Mouse (Mus musculus): Measurements from ENCODE around the gene Mlec. TPM values are rescaled to one million over a fixed set of nuclear protein-coding genes. Genes with fewer than 3 reads are reported as not detected.

The Mlec gene
- total and polyA plus RNA-seq, 2 experiments = 33.7 to 40.8 TPM

- Histone ChIP-seq H3K4me1 (ENCODE audit: control insufficient read depth, insufficient read depth, low read length) (peaks cover 7% of the 10 kb centered on the region; the same call in 1 of the 2 replicates), H3K79me2 (ENCODE audit: control insufficient read depth, insufficient read depth, low read length) (no peaks in the 10 kb centered on the region), H3K27me3 (ENCODE audit: control insufficient read depth, insufficient read depth, low read length) (peaks cover 31% of the 10 kb centered on the region; the same call in 1 of the 2 replicates), H3K27ac (replicated peaks; ENCODE audit: insufficient read depth, low read depth, low read length) (no peak within 1 kb of the TSS), H3K9ac (ENCODE audit: low read depth, low read length) (0 out of 2 replicates have a peak within 1 kb of the TSS, but pooled peaks have one; percentile 22), H3K36me3 (ENCODE audit: control insufficient read depth, insufficient read depth, low read length) (no peaks in the 10 kb centered on the region), H3K4me3 (ENCODE audit: insufficient read depth, low read depth, low read length) (peak within 1 kb of the TSS; percentile 26; the same call in 1 of the 2 replicates)
- DNase-seq (ENCODE audit: extremely low read depth, low read depth, low spot score) = no peak
- TF ChIP-seq CTCF (IDR thresholded peaks at IDR 0.05; ENCODE audit: low read depth, low read length) (peak; percentile 16; the same call in 1 of the 2 replicates), POLR2A (IDR thresholded peaks at IDR 0.05; ENCODE audit: extremely low read depth, insufficient read depth, low read length) (no peak)
- 2% methylated on average over 108 of the region's 116 CpGs for WGBS
Observed at GRCm38 (mm10) chr5:115193669-115194625, 36.0 kb upstream of the Mlec start, which contains the start of gene Cabp1. TSS of gene Cabp1 (minus strand) at chr5:115194381.

GRCm38 (mm10) chr5:115193226-115193625 is 35.2 kb upstream of the Mlec start:
- peaks cover 31% of the 10 kb centered on the region; the same call in 1 of the 2 replicates for H3K27me3 ChIP-seq (ENCODE audit: control insufficient read depth, insufficient read depth, low read length)
- TF ChIP-seq POLR2A (IDR thresholded peaks at IDR 0.05; ENCODE audit: extremely low read depth, insufficient read depth, low read length) (no peak), CTCF (IDR thresholded peaks at IDR 0.05; ENCODE audit: low read depth, low read length) (no peak)
- H3K79me2 ChIP-seq (ENCODE audit: control insufficient read depth, insufficient read depth, low read length) = no peaks in the 10 kb centered on the region
- H3K4me3 ChIP-seq (ENCODE audit: insufficient read depth, low read depth, low read length) = peak overlapping the region; percentile 21; the same call in 1 of the 2 replicates
- peaks cover 7% of the 10 kb centered on the region; the same call in 1 of the 2 replicates for H3K4me1 ChIP-seq (ENCODE audit: control insufficient read depth, insufficient read depth, low read length)
- H3K36me3 ChIP-seq (ENCODE audit: control insufficient read depth, insufficient read depth, low read length) = no peaks in the 10 kb centered on the region
- no peak overlapping the region for H3K27ac ChIP-seq (replicated peaks; ENCODE audit: insufficient read depth, low read depth, low read length)
- WGBS = under 1% methylated on average over 34 of the region's 34 CpGs
- DNase-seq (ENCODE audit: extremely low read depth, low read depth, low spot score) = peak; percentile 16
- H3K9ac ChIP-seq (ENCODE audit: low read depth, low read length) = no peak overlapping the region

- Histone ChIP-seq H3K36me3 (ENCODE audit: control insufficient read depth, insufficient read depth, low read length) (no peaks in the 10 kb centered on the region), H3K4me3 (ENCODE audit: insufficient read depth, low read depth, low read length) (no peak overlapping the region), H3K9ac (ENCODE audit: low read depth, low read length) (no peak overlapping the region), H3K79me2 (ENCODE audit: control insufficient read depth, insufficient read depth, low read length) (no peaks in the 10 kb centered on the region), H3K27ac (replicated peaks; ENCODE audit: insufficient read depth, low read depth, low read length) (no peak overlapping the region), H3K4me1 (ENCODE audit: control insufficient read depth, insufficient read depth, low read length) (peaks cover 7% of the 10 kb centered on the region; the same call in 1 of the 2 replicates), H3K27me3 (ENCODE audit: control insufficient read depth, insufficient read depth, low read length) (peaks cover 31% of the 10 kb centered on the region; the same call in 1 of the 2 replicates)
- no peak for TF ChIP-seq CTCF (IDR thresholded peaks at IDR 0.05; ENCODE audit: low read depth, low read length)
- TF ChIP-seq POLR2A (IDR thresholded peaks at IDR 0.05; ENCODE audit: extremely low read depth, insufficient read depth, low read length) = no peak
- DNase-seq (ENCODE audit: extremely low read depth, low read depth, low spot score) = no peak
- WGBS = 23% methylated on average over 7 of the region's 7 CpGs
Observed at GRCm38 (mm10) chr5:115192828-115193195, 34.8 kb upstream of the Mlec start.

GRCm38 (mm10) chr5:115191880-115192827 is 34.2 kb upstream of the Mlec start:
- Histone ChIP-seq H3K4me3 (ENCODE audit: insufficient read depth, low read depth, low read length) (no peak overlapping the region), H3K79me2 (ENCODE audit: control insufficient read depth, insufficient read depth, low read length) (no peaks in the 10 kb centered on the region), H3K9ac (ENCODE audit: low read depth, low read length) (no peak overlapping the region), H3K4me1 (ENCODE audit: control insufficient read depth, insufficient read depth, low read length) (peaks cover 7% of the 10 kb centered on the region; the same call in 1 of the 2 replicates), H3K27ac (replicated peaks; ENCODE audit: insufficient read depth, low read depth, low read length) (no peak overlapping the region), H3K27me3 (ENCODE audit: control insufficient read depth, insufficient read depth, low read length) (peaks cover 31% of the 10 kb centered on the region; the same call in 1 of the 2 replicates), H3K36me3 (ENCODE audit: control insufficient read depth, insufficient read depth, low read length) (no peaks in the 10 kb centered on the region)
- no peak for DNase-seq (ENCODE audit: extremely low read depth, low read depth, low spot score)
- TF ChIP-seq POLR2A (IDR thresholded peaks at IDR 0.05; ENCODE audit: extremely low read depth, insufficient read depth, low read length) (no peak), CTCF (IDR thresholded peaks at IDR 0.05; ENCODE audit: low read depth, low read length) (no peak)
- WGBS = 22% methylated on average over 29 of the region's 29 CpGs

- Histone ChIP-seq H3K27ac (replicated peaks; ENCODE audit: insufficient read depth, low read depth, low read length) (no peak overlapping the region), H3K79me2 (ENCODE audit: control insufficient read depth, insufficient read depth, low read length) (no peaks in the 10 kb centered on the region), H3K9ac (ENCODE audit: low read depth, low read length) (no peak overlapping the region), H3K36me3 (ENCODE audit: control insufficient read depth, insufficient read depth, low read length) (no peaks in the 10 kb centered on the region), H3K4me1 (ENCODE audit: control insufficient read depth, insufficient read depth, low read length) (peaks cover 7% of the 10 kb centered on the region; the same call in 1 of the 2 replicates), H3K27me3 (ENCODE audit: control insufficient read depth, insufficient read depth, low read length) (peaks cover 33% of the 10 kb centered on the region; the same call in 1 of the 2 replicates), H3K4me3 (ENCODE audit: insufficient read depth, low read depth, low read length) (no peak overlapping the region)
- DNase-seq (ENCODE audit: extremely low read depth, low read depth, low spot score) = no peak
- TF ChIP-seq POLR2A (IDR thresholded peaks at IDR 0.05; ENCODE audit: extremely low read depth, insufficient read depth, low read length) = no peak
- TF ChIP-seq CTCF (IDR thresholded peaks at IDR 0.05; ENCODE audit: low read depth, low read length) = no peak
- WGBS = 83% methylated on average over 12 of the region's 12 CpGs
Observed at GRCm38 (mm10) chr5:115190081-115190480, 32.1 kb upstream of the Mlec start.

Measured in liver, adult 2 months (tissue).